ENCODE assay signal across 7 mouse cellular contexts in genomic region chr7:19301461-19302263, GRCm38 (mm10). TPM values are rescaled to one million over a fixed set of nuclear protein-coding genes. Genes with fewer than 3 reads are reported as not detected.
A peak's percentile ranks its signal among the peaks of the same experiment; 100 is the strongest.
DNase-seq lines count a peak whose midpoint lies in the region; ATAC-seq lines count a peak whose summit lies in the region.

No protein-coding gene starts in this region.

- no peak for DNase-seq in neural tube, embryonic 11.5 days (ENCODE audit: low spot score)
- no peak for DNase-seq in neural tube, embryonic 10.5 days (ENCODE audit: extremely low spot score, low spot score)
- no peak for DNase-seq in forebrain, embryonic 14.5 days (ENCODE audit: low spot score)
- no peak for DNase-seq in thymus, postnatal 14 days
- no peak for DNase-seq in yolk sac, embryonic 10.5 days (ENCODE audit: low spot score)
- DNase-seq in spleen, postnatal 4 days (ENCODE audit: low spot score in 2 of 2), result no peak

- H3K27ac ChIP-seq in neural tube, embryonic 11.5 days (ENCODE audit: low read depth, low read length), result no peak overlapping the region
- H3K27ac ChIP-seq in forebrain, embryonic 14.5 days (ENCODE audit: low read depth, low read length), result no peak overlapping the region
- no peak overlapping the region for H3K27ac ChIP-seq in liver, embryonic 12.5 days

- H3K4me3 ChIP-seq in neural tube, embryonic 11.5 days (ENCODE audit: low read depth, low read length), result peak overlapping the region; percentile 19
- peak overlapping the region; percentile 42 for H3K4me3 ChIP-seq in forebrain, embryonic 14.5 days (ENCODE audit: low read depth, low read length)
- peak overlapping the region; percentile 57 for H3K4me3 ChIP-seq in liver, embryonic 12.5 days

- peaks cover 51% of the 10 kb centered on the region for H3K27me3 ChIP-seq in neural tube, embryonic 11.5 days (ENCODE audit: control insufficient read depth, insufficient read depth, low read length)
- H3K27me3 ChIP-seq in forebrain, embryonic 14.5 days (replicated peaks; ENCODE audit: control insufficient read depth, insufficient read depth, low read length), result peaks cover 40% of the 10 kb centered on the region
- H3K27me3 ChIP-seq in liver, embryonic 12.5 days (replicated peaks), result peaks cover 55% of the 10 kb centered on the region

- H3K4me2 ChIP-seq in neural tube, embryonic 11.5 days (ENCODE audit: low read depth), result peak overlapping the region; percentile 35
- H3K4me2 ChIP-seq in forebrain, embryonic 14.5 days (ENCODE audit: low read length), result peak overlapping the region; percentile 48
- H3K4me2 ChIP-seq in liver, embryonic 12.5 days, result peak overlapping the region; percentile 51

- no peaks in the 10 kb centered on the region for H3K9me3 ChIP-seq in neural tube, embryonic 11.5 days (ENCODE audit: control insufficient read depth, low read length)
- no peaks in the 10 kb centered on the region for H3K9me3 ChIP-seq in forebrain, embryonic 14.5 days (replicated peaks; ENCODE audit: control insufficient read depth, low read length)
- H3K9me3 ChIP-seq in liver, embryonic 12.5 days (replicated peaks), result no peaks in the 10 kb centered on the region; the same call in 1 of the 2 replicates

- WGBS in neural tube, embryonic 11.5 days, result 6% methylated on average over 16 of the region's 16 CpGs
- WGBS in forebrain, embryonic 14.5 days, result 5% methylated on average over 16 of the region's 16 CpGs
- 12% methylated on average over 16 of the region's 16 CpGs for WGBS in liver, embryonic 12.5 days (ENCODE audit: insufficient replicate concordance)

- H3K36me3 ChIP-seq in neural tube, embryonic 11.5 days (ENCODE audit: control insufficient read depth, insufficient read depth, low read length), result no peaks in the 10 kb centered on the region
- H3K36me3 ChIP-seq in forebrain, embryonic 14.5 days (ENCODE audit: control insufficient read depth, insufficient read depth, low read length), result no peaks in the 10 kb centered on the region
- H3K36me3 ChIP-seq in liver, embryonic 12.5 days, result no peaks in the 10 kb centered on the region

- ATAC-seq in neural tube, embryonic 11.5 days (ENCODE audit: insufficient read depth, low FRiP score, low TSS enrichment), result no peak
- no peak for ATAC-seq in forebrain, embryonic 14.5 days
- ATAC-seq in liver, embryonic 12.5 days, result no peak

- H3K9ac ChIP-seq in neural tube, embryonic 11.5 days (ENCODE audit: low read length), result no peak overlapping the region
- H3K9ac ChIP-seq in forebrain, embryonic 14.5 days (ENCODE audit: low read length), result peak overlapping the region; percentile 42; the same call in 1 of the 2 replicates
- H3K9ac ChIP-seq in liver, embryonic 12.5 days, result no peak overlapping the region

- H3K4me1 ChIP-seq in neural tube, embryonic 11.5 days (ENCODE audit: control insufficient read depth, insufficient read depth, low read length), result peaks cover 10% of the 10 kb centered on the region; the same call in 1 of the 2 replicates
- H3K4me1 ChIP-seq in forebrain, embryonic 14.5 days (ENCODE audit: control insufficient read depth, insufficient read depth, low read length), result peaks cover 4% of the 10 kb centered on the region; the same call in 1 of the 2 replicates
- peaks cover 25% of the 10 kb centered on the region for H3K4me1 ChIP-seq in liver, embryonic 12.5 days

RNA-seq across cellular contexts. Expression of gene Fosb, which starts 8.2 kb away (rescaled TPM):
- 0.07 TPM in 1 of 2 replicates, not detected in the other for polyA plus RNA-seq in neural tube, embryonic 11.5 days (2014; fragmentation: Nextera tagmentation; extraction: Ambion mirVana)
- 0.17 TPM in 1 of 2 replicates, not detected in the other for polyA plus RNA-seq in forebrain, embryonic 14.5 days (2014; fragmentation: Nextera tagmentation; extraction: Ambion mirVana)
- polyA plus RNA-seq in liver, embryonic 12.5 days (2016; fragmentation: Nextera tagmentation; extraction: Ambion mirVana), result 0.04 and 0.05 TPM in 2 replicates

RNA-seq across cellular contexts. Expression of gene Rtn2, which starts 19.2 kb away (rescaled TPM):
- 58.2 and 60.2 TPM in 2 replicates for polyA plus RNA-seq in neural tube, embryonic 11.5 days (2014; fragmentation: Nextera tagmentation; extraction: Ambion mirVana)
- polyA plus RNA-seq in forebrain, embryonic 14.5 days (2014; fragmentation: Nextera tagmentation; extraction: Ambion mirVana), result 102 and 109 TPM in 2 replicates
- polyA plus RNA-seq in liver, embryonic 12.5 days (2016; fragmentation: Nextera tagmentation; extraction: Ambion mirVana), result 5.1 and 5.6 TPM in 2 replicates

RNA-seq across cellular contexts. Expression of gene Ppm1n, which starts 21.8 kb away (rescaled TPM):
- not detected in 2 replicates for polyA plus RNA-seq in neural tube, embryonic 11.5 days (2014; fragmentation: Nextera tagmentation; extraction: Ambion mirVana)
- 0.30 and 0.67 TPM in 2 replicates for polyA plus RNA-seq in forebrain, embryonic 14.5 days (2014; fragmentation: Nextera tagmentation; extraction: Ambion mirVana)
- polyA plus RNA-seq in liver, embryonic 12.5 days (2016; fragmentation: Nextera tagmentation; extraction: Ambion mirVana), result not detected in 2 replicates

RNA-seq across cellular contexts. Expression of gene Vasp, which starts 30.0 kb away (rescaled TPM):
- 54.6 and 57.6 TPM in 2 replicates for polyA plus RNA-seq in neural tube, embryonic 11.5 days (2014; fragmentation: Nextera tagmentation; extraction: Ambion mirVana)
- polyA plus RNA-seq in forebrain, embryonic 14.5 days (2014; fragmentation: Nextera tagmentation; extraction: Ambion mirVana), result 27.1 and 32.3 TPM in 2 replicates
- 61.1 and 61.5 TPM in 2 replicates for polyA plus RNA-seq in liver, embryonic 12.5 days (2016; fragmentation: Nextera tagmentation; extraction: Ambion mirVana)

RNA-seq across cellular contexts. Expression of gene Ercc1, which starts 42.9 kb away (rescaled TPM):
- polyA plus RNA-seq in neural tube, embryonic 11.5 days (2014; fragmentation: Nextera tagmentation; extraction: Ambion mirVana), result 91.8 and 93.3 TPM in 2 replicates
- polyA plus RNA-seq in forebrain, embryonic 14.5 days (2014; fragmentation: Nextera tagmentation; extraction: Ambion mirVana), result 99.5 and 101 TPM in 2 replicates
- polyA plus RNA-seq in liver, embryonic 12.5 days (2016; fragmentation: Nextera tagmentation; extraction: Ambion mirVana), result 25.8 and 31.5 TPM in 2 replicates
